Mouse (Mus musculus) stomach, postnatal 0 days (tissue): Measurements from ENCODE around the gene Rpl9. TPM values are rescaled to one million over a fixed set of nuclear protein-coding genes. Genes with fewer than 3 reads are reported as not detected.

Source experiments
- ATAC-seq: fragments of 200-750 bp; cut with Nextera tagmentation; 2 replicates; pipeline ENCODE4 v1.8.0; 2017; ENCODE audit not compliant: low FRiP score, low TSS enrichment
- DNase-seq: peaks from one replicate; pipeline ENCODE4 v3.0.0-alpha.2; 2016; ENCODE audit warnings: low spot score
- H3K27ac ChIP-seq: fragments of 300-500 bp; sonication (generic); replicated peaks from 2 replicates; pipeline ENCODE4 v1.5.1; 2014; ENCODE audit warnings: mild to moderate bottlenecking, control low read depth
- H3K27me3 ChIP-seq: fragments of 300-500 bp; sonication (generic); 2 replicates; pipeline ENCODE4 v1.6.1; 2014; ENCODE audit warnings: low read length; ENCODE audit not compliant: control insufficient read depth, insufficient read depth
- H3K36me3 ChIP-seq: fragments of 300-500 bp; sonication (generic); 2 replicates; pipeline ENCODE4 v1.6.1; 2014; ENCODE audit warnings: low read length, mixed read lengths; ENCODE audit not compliant: control insufficient read depth, insufficient read depth
- H3K4me1 ChIP-seq: fragments of 300-500 bp; sonication (generic); replicated peaks from 2 replicates; pipeline ENCODE4 v1.6.1; 2014; ENCODE audit warnings: antibody characterized with exemption; ENCODE audit not compliant: control insufficient read depth, insufficient read depth
- H3K4me2 ChIP-seq: fragments of 300-500 bp; sonication (generic); replicated peaks from 2 replicates; pipeline ENCODE4 v1.6.1; 2014; ENCODE audit warnings: low read depth, mild to moderate bottlenecking, control low read depth, moderate library complexity
- H3K4me3 ChIP-seq: fragments of 300-500 bp; sonication (generic); 2 replicates; pipeline ENCODE4 v1.5.1; 2014; ENCODE audit warnings: low read depth, low read length, control low read depth
- H3K9ac ChIP-seq: fragments of 300-500 bp; sonication (generic); 2 replicates; pipeline ENCODE4 v1.6.1; 2014; ENCODE audit warnings: mild to moderate bottlenecking, low read length, control low read depth, mixed read lengths
- H3K9me3 ChIP-seq: fragments of 300-500 bp; sonication (generic); 2 replicates; pipeline ENCODE4 v1.6.1; 2016; ENCODE audit warnings: low read length; ENCODE audit not compliant: control insufficient read depth
- CTCF ChIP-seq: IDR thresholded peaks from 2 replicates; pipeline ENCODE4 v1.5.1; 2016; ENCODE audit warnings: antibody characterized with exemption, low read depth, mild to moderate bottlenecking, moderate library complexity
- EP300 ChIP-seq: optimal IDR thresholded peaks from 2 replicates; pipeline ENCODE3; 2016; ENCODE audit warnings: antibody characterized with exemption
- WGBS: fragments of 180-500 bp; shearing (Covaris S2); extraction: QIAGEN DNeasy Blood & Tissue Kit; methylation state at CpG from one replicate; pipeline ENCODE4 v1.1.7; 2014; 5-methylcytosine and 5-hydroxymethylcytosine counted together
- polyA plus RNA-seq: library from polyadenylated mRNA; unstranded; fragments of >200 nt; fragmentation: Nextera tagmentation; extraction: Ambion mirVana; gene quantifications from 2 replicates; pipeline ENCODE4 v1.2.1, GENCODE M21; 2015

The Rpl9 gene
- polyA plus RNA-seq, 1 experiment from 2014 or later, result 917 TPM

DNA sequence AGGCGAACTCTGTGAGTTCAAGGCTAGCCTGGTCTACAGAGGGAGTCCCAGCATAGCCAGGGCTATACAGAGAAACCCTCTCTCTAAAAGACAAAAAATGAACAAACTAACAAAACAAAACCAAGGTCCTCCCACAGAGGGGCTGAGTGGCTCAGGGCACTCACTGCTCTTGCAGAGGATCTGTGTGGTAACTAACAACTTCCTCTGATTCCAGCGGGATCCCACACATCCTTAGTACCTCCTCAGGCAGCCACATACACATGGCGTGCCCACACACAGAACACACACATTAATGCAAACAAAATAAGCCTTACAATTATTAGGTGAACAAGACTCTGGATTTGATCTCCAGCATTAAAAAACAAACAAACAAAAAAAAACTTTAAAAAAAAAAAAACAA, 33.5 kb downstream of the Rpl9 start:
- Histone ChIP-seq H3K9me3 (no peaks in the 10 kb centered on the region), H3K4me3 (no peak overlapping the region), H3K4me2 (no peak overlapping the region), H3K36me3 (no peaks in the 10 kb centered on the region), H3K27me3 (no peaks in the 10 kb centered on the region), H3K27ac (no peak overlapping the region), H3K9ac (no peak overlapping the region), H3K4me1 (no peaks in the 10 kb centered on the region)
- ATAC-seq (no peak), DNase-seq (no peak)
- no peak for TF ChIP-seq CTCF
- TF ChIP-seq EP300, result no peak
- 78% methylated on average over 3 of the region's 3 CpGs for WGBS

DNA sequence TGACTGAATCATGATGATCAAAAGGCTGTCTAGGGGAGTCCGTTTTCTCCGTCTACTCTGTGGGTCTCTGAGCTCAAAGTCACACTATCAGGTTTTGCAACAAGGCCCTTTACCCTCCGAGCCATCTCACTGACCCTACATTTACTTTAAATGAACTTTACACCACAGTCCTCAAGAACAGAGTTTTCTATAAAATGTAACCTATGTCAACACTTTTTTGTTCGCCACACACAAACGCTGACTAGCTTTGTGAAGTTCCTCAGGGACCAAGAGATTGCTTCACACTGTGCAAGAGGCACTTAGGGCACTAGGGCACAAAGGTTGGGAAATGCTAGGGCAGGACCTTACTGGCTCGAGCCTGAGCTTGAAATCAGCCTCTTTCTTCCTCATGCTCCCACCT, 34.4 kb downstream of the Rpl9 start:
- no peak overlapping the region for H3K27ac ChIP-seq
- H3K27me3 ChIP-seq, result no peaks in the 10 kb centered on the region
- H3K36me3 ChIP-seq, result no peaks in the 10 kb centered on the region
- ATAC-seq (no peak), DNase-seq (no peak)
- H3K4me3 ChIP-seq, result no peak overlapping the region
- H3K4me1 ChIP-seq, result no peaks in the 10 kb centered on the region
- no peak overlapping the region for H3K9ac ChIP-seq
- 64% methylated on average over 6 of the region's 6 CpGs for WGBS
- no peak overlapping the region for H3K4me2 ChIP-seq
- TF ChIP-seq CTCF, result no peak
- no peak for TF ChIP-seq EP300
- no peaks in the 10 kb centered on the region for H3K9me3 ChIP-seq

DNA sequence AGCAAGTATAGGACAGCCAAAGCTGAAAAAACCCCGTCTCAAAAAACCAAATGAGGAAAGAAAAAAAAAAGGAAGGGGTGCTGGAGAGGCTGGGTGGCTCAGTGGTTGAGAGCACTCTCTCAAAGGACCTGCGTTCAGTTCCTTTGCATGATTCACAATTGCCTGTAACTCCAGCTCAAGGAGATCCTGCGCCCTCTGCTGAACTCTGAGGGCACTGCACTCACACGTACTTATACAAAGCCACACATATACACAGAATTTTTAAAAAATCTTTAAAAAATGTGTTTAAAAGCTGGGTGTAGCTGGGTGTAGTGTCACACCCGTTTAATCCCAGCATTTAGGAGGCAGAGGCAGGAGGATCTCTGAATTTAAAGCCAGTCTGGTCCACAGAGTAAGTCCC, 36.3 kb downstream of the Rpl9 start:
- no peak for ATAC-seq
- no peaks in the 10 kb centered on the region for H3K4me1 ChIP-seq
- no peaks in the 10 kb centered on the region for H3K36me3 ChIP-seq
- no peak overlapping the region for H3K4me3 ChIP-seq
- no peaks in the 10 kb centered on the region for H3K27me3 ChIP-seq
- H3K27ac ChIP-seq, result no peak overlapping the region
- H3K9me3 ChIP-seq, result no peaks in the 10 kb centered on the region
- no peak overlapping the region for H3K9ac ChIP-seq
- TF ChIP-seq CTCF (no peak), EP300 (no peak)
- no peak for DNase-seq
- H3K4me2 ChIP-seq, result no peak overlapping the region
- 75% methylated on average over 5 of the region's 5 CpGs for WGBS

DNA sequence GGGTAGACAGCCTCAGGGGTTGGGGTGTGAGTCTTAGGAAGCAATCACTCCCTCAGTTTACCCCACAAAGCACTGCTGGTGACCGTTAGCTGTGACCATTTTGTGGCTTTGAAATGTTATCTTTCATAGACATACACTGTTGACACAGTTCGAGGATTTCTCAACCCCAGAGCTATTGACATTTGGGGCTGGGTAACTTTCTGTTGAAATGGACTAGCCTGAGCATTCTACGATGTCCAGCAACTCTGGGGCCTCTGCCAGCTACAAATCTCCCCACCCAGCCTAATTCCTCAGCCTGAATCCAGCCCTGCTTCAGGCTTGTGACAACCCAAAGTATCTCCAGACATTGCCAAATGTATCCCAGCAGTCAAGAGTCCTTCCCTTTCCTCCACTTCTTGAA, 37.1 kb downstream of the Rpl9 start:
- WGBS, result 38% methylated on average over 3 of the region's 3 CpGs
- DNase-seq (no peak), ATAC-seq (no peak)
- no peaks in the 10 kb centered on the region for H3K36me3 ChIP-seq
- no peaks in the 10 kb centered on the region for H3K4me1 ChIP-seq
- no peak overlapping the region for H3K4me3 ChIP-seq
- H3K9me3 ChIP-seq, result no peaks in the 10 kb centered on the region
- no peak overlapping the region for H3K9ac ChIP-seq
- TF ChIP-seq EP300 (no peak), CTCF (no peak)
- no peaks in the 10 kb centered on the region for H3K27me3 ChIP-seq
- H3K27ac ChIP-seq, result no peak overlapping the region
- H3K4me2 ChIP-seq, result no peak overlapping the region

DNA sequence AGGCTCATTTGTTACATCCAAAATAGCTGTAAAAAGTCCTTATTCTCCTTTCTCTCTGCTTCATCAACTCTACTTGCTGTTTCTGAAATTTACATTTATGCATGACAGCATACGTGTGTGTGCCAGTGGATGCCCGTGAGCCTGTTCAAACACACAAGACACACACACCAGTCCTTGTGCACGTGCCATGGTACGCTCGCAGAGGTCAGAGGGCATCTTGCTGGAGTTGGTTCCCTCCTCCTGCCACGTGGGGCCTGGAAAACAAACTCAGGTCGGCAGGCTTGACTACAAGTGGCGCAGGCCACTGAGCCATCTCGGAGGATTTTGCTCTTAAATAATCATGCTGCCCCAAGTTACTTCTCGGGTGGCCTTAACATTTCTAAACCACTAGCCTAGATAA, 40.7 kb downstream of the Rpl9 start:
- DNase-seq, result peak; percentile 46
- Histone ChIP-seq H3K9ac (no peak overlapping the region), H3K27ac (no peak overlapping the region), H3K9me3 (no peaks in the 10 kb centered on the region), H3K4me2 (no peak overlapping the region), H3K4me3 (no peak overlapping the region), H3K27me3 (no peaks in the 10 kb centered on the region), H3K36me3 (no peaks in the 10 kb centered on the region), H3K4me1 (no peaks in the 10 kb centered on the region)
- TF ChIP-seq CTCF (no peak), EP300 (no peak)
- WGBS, result 58% methylated on average over 10 of the region's 10 CpGs
- no peak for ATAC-seq

DNA sequence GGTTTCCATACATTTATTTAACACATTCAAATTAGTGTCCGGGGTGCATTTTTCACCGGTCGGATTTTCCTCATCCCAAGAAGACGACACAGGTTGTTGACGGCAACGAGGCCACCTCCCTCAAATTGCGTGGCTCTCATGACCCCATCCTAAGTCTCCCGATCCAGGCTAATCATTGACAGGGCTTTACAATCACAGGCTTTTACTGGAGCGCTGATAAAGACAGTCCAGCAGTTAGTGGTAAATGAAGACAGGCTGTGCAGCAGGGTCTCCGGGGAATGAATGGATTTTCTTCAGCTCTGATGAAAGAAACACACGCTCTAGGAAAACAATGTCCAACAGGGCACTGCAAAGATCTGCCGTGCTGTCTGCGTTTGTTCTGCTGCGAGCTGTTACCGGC, 43.1 kb downstream of the Rpl9 start, which contains the start of gene Klb:
Gene Klb, plus strand, starts transcription at position 147 of the 400 bp plus-strand sequence.
- Histone ChIP-seq H3K4me2 (peak within 1 kb of the TSS; percentile 36), H3K27ac (no peak within 1 kb of the TSS), H3K27me3 (no peaks in the 10 kb centered on the region), H3K9ac (peak within 1 kb of the TSS; percentile 27; the same call in 1 of the 2 replicates), H3K4me1 (no peaks in the 10 kb centered on the region), H3K36me3 (no peaks in the 10 kb centered on the region), H3K4me3 (peak within 1 kb of the TSS; percentile 15), H3K9me3 (no peaks in the 10 kb centered on the region)
- peak; percentile 14 for DNase-seq
- ATAC-seq, result no peak
- no peak for TF ChIP-seq EP300
- TF ChIP-seq CTCF, result no peak
- 48% methylated on average over 15 of the region's 15 CpGs for WGBS
